Mouse (Mus musculus) 416B (cell line): Measurements from ENCODE around the gene Gm44511.
"Not testable (repeated sequence)": the region's sequence is repeated elsewhere in the genome, so short reads cannot be mapped to it uniquely, and the experiment has no call there.

Experiments used
- DNase-seq: peaks from one replicate; pipeline ENCODE4 v3.0.0; 2011; ENCODE audit warnings: low read depth

Gm44511 gene

GRCm38 (mm10) chr6:128760416-128761143 is 65.5 kb downstream of the Gm44511 start:
- peak; percentile 89 for DNase-seq

- peak; percentile 94 for DNase-seq
These were observed 66.1 kb downstream of the Gm44511 start for GRCm38 (mm10) chr6:128760016-128760415.

GRCm38 (mm10) chr6:128759221-128759950 is 66.7 kb downstream of the Gm44511 start:
- DNase-seq = no peak

- not testable (repeated sequence) for DNase-seq
These were observed 70.7 kb downstream of the Gm44511 start for GRCm38 (mm10) chr6:128755402-128755763.

GRCm38 (mm10) chr6:128754748-128755401 is 71.2 kb downstream of the Gm44511 start:
- DNase-seq = not testable (repeated sequence)

GRCm38 (mm10) chr6:128754265-128754664 is 71.8 kb downstream of the Gm44511 start:
- DNase-seq = not testable (repeated sequence)

- peak; percentile 64 for DNase-seq
These were observed 72.4 kb downstream of the Gm44511 start for GRCm38 (mm10) chr6:128753610-128754224.

GRCm38 (mm10) chr6:128747006-128747405 is 79.1 kb downstream of the Gm44511 start:
- DNase-seq = not testable (repeated sequence)

GRCm38 (mm10) chr6:128737445-128737844 is 88.7 kb downstream of the Gm44511 start:
- DNase-seq = no peak

- peak; percentile 56 for DNase-seq
These were observed 90.0 kb downstream of the Gm44511 start for GRCm38 (mm10) chr6:128736100-128736499.

GRCm38 (mm10) chr6:128734896-128735295 is 91.2 kb downstream of the Gm44511 start:
- DNase-seq = no peak

- DNase-seq = peak; percentile 29
These were observed 92.0 kb downstream of the Gm44511 start for GRCm38 (mm10) chr6:128733908-128734679.

GRCm38 (mm10) chr6:128732032-128732431 is 94.1 kb downstream of the Gm44511 start:
- DNase-seq = peak; percentile 56
